Mouse (Mus musculus): ENCODE measurements around the gene Rasal3. TPM values are rescaled to one million over a fixed set of nuclear protein-coding genes. Genes with fewer than 3 reads are reported as not detected.

The Rasal3 gene
- polyA plus RNA-seq, 2 experiments, result 2.0 to 2.2 TPM

GRCm38 (mm10) chr17:32386659-32387432 is 16.5 kb downstream of the Rasal3 start:
- Histone ChIP-seq H3K27me3 (ENCODE audit: control insufficient read depth, insufficient read depth, low read length) (no peaks in the 10 kb centered on the region), H3K4me2 (ENCODE audit: low read depth) (no peak overlapping the region), H3K36me3 (replicated peaks; ENCODE audit: control insufficient read depth, insufficient read depth, low read depth) (no peaks in the 10 kb centered on the region), H3K4me1 (replicated peaks; ENCODE audit: control insufficient read depth in 2 of 2, insufficient read depth in 2 of 2, low read length in 1 of 2) (peaks cover 8 to 15% of the 10 kb centered on the region in 2 experiments), H3K9me3 (ENCODE audit: control insufficient read depth, low read length) (no peaks in the 10 kb centered on the region), H3K9ac (replicated peaks) (no peak overlapping the region), H3K27ac (no peak overlapping the region), H3K4me3 (ENCODE audit: insufficient read depth in 1 of 2, low read depth in 2 of 2, low read length in 2 of 2) (no peak overlapping the region)
- ATAC-seq (ENCODE audit: insufficient read depth) (no peak), DNase-seq (ENCODE audit: low read depth in 3 of 3, low spot score in 3 of 3) (peak in 1 of 3 experiments; percentile 47)
- TF ChIP-seq CTCF (IDR thresholded peaks at IDR 0.05; ENCODE audit: low read depth) (peak; percentile 87), EP300 (IDR thresholded peaks at IDR 0.05; ENCODE audit: low read depth) (no peak)
- 47% methylated on average over 9 of the region's 9 CpGs for WGBS (ENCODE audit: insufficient replicate concordance)

GRCm38 (mm10) chr17:32383661-32384060 is 19.7 kb downstream of the Rasal3 start:
- 67% methylated on average over 5 of the region's 5 CpGs for WGBS (ENCODE audit: insufficient replicate concordance)
- no peak overlapping the region for H3K27ac ChIP-seq
- no peak overlapping the region for H3K4me2 ChIP-seq (ENCODE audit: low read depth)
- no peak for TF ChIP-seq EP300 (IDR thresholded peaks at IDR 0.05; ENCODE audit: low read depth)
- TF ChIP-seq CTCF (IDR thresholded peaks at IDR 0.05; ENCODE audit: low read depth), result no peak
- DNase-seq (ENCODE audit: low read depth in 3 of 3, low spot score in 3 of 3) (no peak), ATAC-seq (ENCODE audit: insufficient read depth) (no peak)
- H3K4me3 ChIP-seq (ENCODE audit: insufficient read depth in 1 of 2, low read depth in 2 of 2, low read length in 2 of 2), result no peak overlapping the region
- no peaks in the 10 kb centered on the region for H3K9me3 ChIP-seq (ENCODE audit: control insufficient read depth, low read length)
- H3K27me3 ChIP-seq (ENCODE audit: control insufficient read depth, insufficient read depth, low read length), result no peaks in the 10 kb centered on the region
- H3K9ac ChIP-seq (replicated peaks), result no peak overlapping the region
- no peaks in the 10 kb centered on the region; the same call in 1 of the 2 replicates for H3K36me3 ChIP-seq (replicated peaks; ENCODE audit: control insufficient read depth, insufficient read depth, low read depth)
- peaks cover 8 to 10% of the 10 kb centered on the region in 2 experiments for H3K4me1 ChIP-seq (replicated peaks; ENCODE audit: control insufficient read depth in 2 of 2, insufficient read depth in 2 of 2, low read length in 1 of 2)

- Histone ChIP-seq H3K27ac (no peak overlapping the region), H3K4me2 (ENCODE audit: low read depth) (no peak overlapping the region), H3K36me3 (replicated peaks; ENCODE audit: control insufficient read depth, insufficient read depth, low read depth) (no peaks in the 10 kb centered on the region; the same call in 1 of the 2 replicates), H3K9ac (replicated peaks) (no peak overlapping the region), H3K4me3 (ENCODE audit: insufficient read depth in 1 of 2, low read depth in 2 of 2, low read length in 2 of 2) (no peak overlapping the region), H3K4me1 (replicated peaks; ENCODE audit: control insufficient read depth in 2 of 2, insufficient read depth in 2 of 2, low read length in 1 of 2) (no peaks in the 10 kb centered on the region), H3K9me3 (ENCODE audit: control insufficient read depth, low read length) (no peaks in the 10 kb centered on the region), H3K27me3 (ENCODE audit: control insufficient read depth, insufficient read depth, low read length) (no peaks in the 10 kb centered on the region)
- WGBS (ENCODE audit: insufficient replicate concordance), result 83% methylated on average over 7 of the region's 7 CpGs
- DNase-seq (ENCODE audit: low read depth in 3 of 3, low spot score in 3 of 3) (no peak), ATAC-seq (ENCODE audit: insufficient read depth) (no peak)
- TF ChIP-seq CTCF (IDR thresholded peaks at IDR 0.05; ENCODE audit: low read depth), result no peak
- no peak for TF ChIP-seq EP300 (IDR thresholded peaks at IDR 0.05; ENCODE audit: low read depth)
Observed at GRCm38 (mm10) chr17:32382576-32382975, 20.8 kb downstream of the Rasal3 start.

GRCm38 (mm10) chr17:32378786-32379185 is 24.6 kb downstream of the Rasal3 start:
- Histone ChIP-seq H3K27ac (no peak overlapping the region), H3K36me3 (replicated peaks; ENCODE audit: control insufficient read depth, insufficient read depth, low read depth) (no peaks in the 10 kb centered on the region; the same call in none of the 2 replicates), H3K9me3 (ENCODE audit: control insufficient read depth, low read length) (no peaks in the 10 kb centered on the region), H3K4me1 (replicated peaks; ENCODE audit: control insufficient read depth in 2 of 2, insufficient read depth in 2 of 2, low read length in 1 of 2) (peaks cover 11 to 12% of the 10 kb centered on the region in 2 experiments), H3K4me3 (ENCODE audit: insufficient read depth in 1 of 2, low read depth in 2 of 2, low read length in 2 of 2) (no peak overlapping the region), H3K9ac (replicated peaks) (no peak overlapping the region), H3K27me3 (ENCODE audit: control insufficient read depth, insufficient read depth, low read length) (no peaks in the 10 kb centered on the region), H3K4me2 (ENCODE audit: low read depth) (no peak overlapping the region)
- 51% methylated on average over 2 of the region's 2 CpGs for WGBS (ENCODE audit: insufficient replicate concordance)
- no peak for DNase-seq (ENCODE audit: low read depth in 3 of 3, low spot score in 3 of 3)
- ATAC-seq (ENCODE audit: insufficient read depth), result no peak
- TF ChIP-seq CTCF (IDR thresholded peaks at IDR 0.05; ENCODE audit: low read depth) (no peak), EP300 (IDR thresholded peaks at IDR 0.05; ENCODE audit: low read depth) (no peak)

- 57% methylated on average over 9 of the region's 9 CpGs for WGBS (ENCODE audit: insufficient replicate concordance)
- DNase-seq (ENCODE audit: low read depth in 3 of 3, low spot score in 3 of 3) (no peak), ATAC-seq (ENCODE audit: insufficient read depth) (peak; percentile 68)
- TF ChIP-seq EP300 (IDR thresholded peaks at IDR 0.05; ENCODE audit: low read depth), result no peak
- Histone ChIP-seq H3K27me3 (ENCODE audit: control insufficient read depth, insufficient read depth, low read length) (no peaks in the 10 kb centered on the region), H3K36me3 (replicated peaks; ENCODE audit: control insufficient read depth, insufficient read depth, low read depth) (no peaks in the 10 kb centered on the region; the same call in none of the 2 replicates), H3K4me1 (replicated peaks; ENCODE audit: control insufficient read depth in 2 of 2, insufficient read depth in 2 of 2, low read length in 1 of 2) (peaks cover 11 to 12% of the 10 kb centered on the region in 2 experiments), H3K9ac (replicated peaks) (no peak overlapping the region), H3K4me2 (ENCODE audit: low read depth) (peak overlapping the region; percentile 11; the same call in 1 of the 2 replicates), H3K9me3 (ENCODE audit: control insufficient read depth, low read length) (no peaks in the 10 kb centered on the region), H3K4me3 (ENCODE audit: insufficient read depth in 1 of 2, low read depth in 2 of 2, low read length in 2 of 2) (no peak overlapping the region), H3K27ac (no peak overlapping the region)
Observed at GRCm38 (mm10) chr17:32377137-32377536, 26.2 kb downstream of the Rasal3 start.

All from liver, embryonic 14.5 days (tissue).